Mouse (Mus musculus) bone marrow macrophage, adult 2 months (primary cell): ENCODE measurements around the gene Nrxn1. TPM values are rescaled to one million over a fixed set of nuclear protein-coding genes. Genes with fewer than 3 reads are reported as not detected.

Experiments used
- H3K27ac ChIP-seq: 2 replicates; pipeline ENCODE4 v1.5.1; 2012; ENCODE audit warnings: low read depth, low read length; ENCODE audit not compliant: insufficient read depth
- H3K4me1 ChIP-seq: 2 replicates; pipeline ENCODE4 v1.6.1; 2012; ENCODE audit warnings: low read length; ENCODE audit not compliant: control insufficient read depth, insufficient read depth
- H3K4me3 ChIP-seq: 2 replicates; pipeline ENCODE4 v1.5.1; 2012; ENCODE audit warnings: mild to moderate bottlenecking, low read length, moderate library complexity; ENCODE audit not compliant: insufficient read depth
- CTCF ChIP-seq: IDR thresholded peaks from 2 replicates; pipeline ENCODE4 v1.5.1; 2012; ENCODE audit warnings: low read depth, mild to moderate bottlenecking, low read length, moderate library complexity
- POLR2A ChIP-seq: IDR thresholded peaks from 2 replicates; pipeline ENCODE4 v1.6.1; 2012; ENCODE audit warnings: mild to moderate bottlenecking, low read depth, low read length, borderline replicate concordance
- polyA plus RNA-seq: library from polyadenylated mRNA; stranded (reverse); fragments of >200 nt; gene quantifications from 2 replicates; pipeline ENCODE4 v1.2.4, GENCODE M21; 2012; ENCODE audit not compliant: missing spikeins, insufficient read depth, insufficient read length

Nrxn1 gene
- polyA plus RNA-seq, 1 experiment = not detected

DNA sequence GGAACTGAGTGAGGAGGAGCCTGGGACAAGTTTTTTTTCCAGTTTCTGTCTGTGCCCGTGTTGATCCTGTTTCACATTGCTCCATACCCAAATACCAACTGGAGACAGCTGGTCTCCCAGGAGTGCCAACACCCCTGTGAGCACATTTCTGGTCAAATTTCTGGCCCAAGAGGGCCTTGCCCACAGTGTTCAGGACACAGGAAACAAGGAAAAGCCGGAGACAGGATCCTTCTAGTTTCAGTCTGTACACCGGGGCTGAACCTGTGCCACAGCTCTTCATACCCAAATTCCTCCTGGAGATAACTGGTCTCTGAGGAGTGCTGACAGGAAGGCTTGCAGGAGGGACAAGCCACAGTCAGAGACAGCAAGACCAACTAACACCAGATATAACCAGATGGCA is 670.3 kb downstream of the Nrxn1 start:
- Histone ChIP-seq H3K4me1 (no peaks in the 10 kb centered on the region), H3K4me3 (no peak overlapping the region), H3K27ac (no peak overlapping the region)
- no peak for TF ChIP-seq POLR2A
- TF ChIP-seq CTCF = no peak

DNA sequence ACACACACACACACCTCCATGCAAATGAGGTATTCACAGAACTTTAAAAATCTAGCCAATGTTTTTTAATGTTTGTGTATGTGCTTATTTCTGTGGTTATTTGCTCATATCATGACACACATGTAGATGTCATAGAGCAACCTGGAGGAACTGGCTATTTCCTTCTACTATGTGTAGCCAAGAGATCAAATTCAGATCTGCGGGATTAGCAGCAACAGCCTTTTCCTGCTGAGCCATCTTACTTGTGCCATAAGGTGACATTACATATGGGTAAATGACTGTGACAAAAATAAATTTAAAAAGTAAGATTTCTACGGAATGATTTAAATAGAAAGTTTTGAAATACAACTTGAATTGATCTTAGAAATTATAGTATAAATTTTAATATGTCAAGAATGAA is 672.1 kb downstream of the Nrxn1 start:
- Histone ChIP-seq H3K4me3 (no peak overlapping the region), H3K4me1 (no peaks in the 10 kb centered on the region), H3K27ac (no peak overlapping the region)
- no peak for TF ChIP-seq CTCF

DNA sequence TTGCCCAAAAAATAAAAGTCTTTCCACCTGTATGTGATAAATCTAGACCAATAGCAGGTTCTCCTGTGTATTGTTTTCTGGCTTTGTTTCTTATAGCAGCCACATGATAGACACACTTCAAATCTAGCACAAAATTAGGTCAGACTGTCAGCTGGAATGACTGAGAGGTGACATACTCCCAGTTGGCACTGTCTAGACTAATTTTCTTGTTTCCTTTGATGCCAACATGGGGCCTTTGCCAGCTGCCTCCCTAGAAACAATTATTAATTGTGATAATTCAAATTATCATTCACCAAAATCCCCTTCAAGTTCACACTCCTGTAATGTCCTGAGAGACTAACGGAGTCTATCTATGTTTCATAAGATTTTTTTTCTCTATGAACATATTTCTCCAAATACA is 673.3 kb downstream of the Nrxn1 start:
- H3K27ac ChIP-seq = no peak overlapping the region
- TF ChIP-seq POLR2A (no peak), CTCF (no peak)
- H3K4me3 ChIP-seq = no peak overlapping the region
- H3K4me1 ChIP-seq = no peaks in the 10 kb centered on the region

DNA sequence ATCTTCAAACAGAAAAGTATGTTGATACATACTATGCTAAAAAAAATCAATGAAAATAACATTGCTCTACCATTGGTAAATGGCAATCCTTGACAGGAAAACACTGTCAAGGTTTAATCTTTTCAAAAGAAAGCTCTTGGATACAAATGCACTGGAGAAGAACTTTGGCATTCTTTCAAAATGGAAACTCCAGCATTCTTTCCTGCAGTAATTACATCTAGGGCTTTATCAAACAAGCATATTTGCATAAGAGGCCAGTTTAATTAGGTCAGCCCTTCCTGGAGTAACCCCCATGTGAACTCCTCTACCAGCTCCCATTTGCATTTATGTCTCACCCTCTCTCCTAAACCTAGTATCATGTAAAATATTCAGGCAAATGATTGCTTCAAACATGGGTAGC is 696.5 kb downstream of the Nrxn1 start:
- Histone ChIP-seq H3K4me1 (no peaks in the 10 kb centered on the region), H3K27ac (no peak overlapping the region), H3K4me3 (no peak overlapping the region)
- TF ChIP-seq CTCF (no peak), POLR2A (no peak)

DNA sequence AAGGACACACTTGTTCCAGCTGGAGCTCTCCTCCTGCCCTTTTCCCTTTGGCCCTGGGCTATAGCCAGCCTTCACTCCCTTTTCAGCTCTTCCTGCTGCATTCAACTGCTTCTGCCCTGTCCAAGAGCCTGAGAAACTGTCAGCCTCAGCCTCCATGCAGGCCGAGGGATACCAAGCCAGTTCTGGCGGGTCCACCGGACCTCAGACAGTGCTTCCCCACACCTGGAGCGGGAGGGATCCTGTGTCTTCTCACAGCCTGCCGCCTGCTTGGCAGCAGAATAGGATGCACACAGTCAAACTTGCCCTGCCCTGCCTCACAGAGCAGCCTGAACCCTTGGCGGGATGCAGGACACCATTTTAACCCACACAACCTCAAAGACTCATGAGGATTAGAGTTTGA is 698.3 kb downstream of the Nrxn1 start:
- no peak for TF ChIP-seq POLR2A
- TF ChIP-seq CTCF = no peak
- no peak overlapping the region for H3K4me3 ChIP-seq

DNA sequence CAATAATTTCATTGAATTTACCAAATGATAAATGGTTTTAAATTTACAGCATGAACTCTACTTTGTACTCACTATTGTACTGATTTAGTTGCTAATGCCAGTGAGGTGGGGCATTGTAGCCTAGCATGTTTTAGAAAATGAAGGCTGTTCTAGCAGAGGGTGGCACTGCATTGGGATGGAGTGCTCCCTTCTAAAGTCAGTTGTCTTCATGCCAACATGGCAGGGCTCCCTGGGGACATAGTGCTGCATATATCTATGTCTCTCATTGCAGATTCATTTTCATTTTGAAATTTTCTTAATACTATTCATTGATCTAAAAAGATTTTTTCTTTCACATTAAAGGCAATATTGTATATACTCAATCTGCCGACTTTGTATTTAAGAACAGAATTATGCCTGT is 700.1 kb downstream of the Nrxn1 start:
- no peaks in the 10 kb centered on the region for H3K4me1 ChIP-seq
- TF ChIP-seq POLR2A (no peak), CTCF (no peak)
- no peak overlapping the region for H3K27ac ChIP-seq
- H3K4me3 ChIP-seq = no peak overlapping the region

More for the DNA sequence above, 698.3 kb downstream of the Nrxn1 start:
- Histone ChIP-seq H3K4me1 (no peaks in the 10 kb centered on the region), H3K27ac (no peak overlapping the region)

DNA sequence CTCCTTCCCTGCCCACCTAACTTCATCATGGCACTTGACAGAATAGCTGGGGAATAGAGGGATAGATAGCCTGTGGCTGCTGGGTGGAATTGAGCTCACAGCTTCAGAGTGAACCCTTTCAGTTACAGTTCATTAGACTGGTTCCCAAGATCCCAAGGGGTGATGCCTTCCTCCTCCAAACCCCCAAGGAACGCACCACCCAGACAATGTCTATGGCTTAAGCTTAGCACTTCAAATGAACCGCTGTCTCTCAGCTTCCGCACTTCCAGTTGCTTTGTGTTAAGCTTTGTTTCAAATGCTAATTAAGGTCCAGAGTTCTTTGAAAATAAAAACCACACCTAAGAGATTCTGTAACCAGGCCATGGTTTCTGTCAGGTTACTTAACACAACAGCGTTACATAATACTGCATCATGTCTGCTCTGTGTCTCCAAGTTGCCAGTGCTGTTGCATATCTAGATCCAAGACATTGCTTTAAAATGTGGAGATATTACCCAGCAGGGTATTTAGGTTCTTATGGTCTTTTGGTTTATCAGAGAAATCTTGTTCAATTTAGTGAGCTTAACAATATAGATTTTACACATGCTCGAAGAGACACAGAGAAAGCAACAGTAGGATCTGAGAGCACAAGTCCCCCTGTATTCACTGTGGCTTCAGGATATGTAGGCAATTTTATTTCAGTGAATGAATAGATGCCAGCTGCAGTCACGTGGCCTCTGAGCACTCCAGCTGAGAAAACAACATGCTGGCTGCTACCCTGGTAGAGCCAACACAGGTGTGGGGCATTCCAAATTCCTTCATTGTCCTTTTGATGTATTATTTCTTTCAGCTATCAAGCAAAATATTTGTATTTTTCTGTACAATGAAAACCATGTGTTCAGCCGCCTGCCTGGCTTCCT is 702.3 kb downstream of the Nrxn1 start:
- Histone ChIP-seq H3K4me3 (no peak overlapping the region), H3K27ac (no peak overlapping the region), H3K4me1 (no peaks in the 10 kb centered on the region)
- TF ChIP-seq CTCF = no peak
- no peak for TF ChIP-seq POLR2A

DNA sequence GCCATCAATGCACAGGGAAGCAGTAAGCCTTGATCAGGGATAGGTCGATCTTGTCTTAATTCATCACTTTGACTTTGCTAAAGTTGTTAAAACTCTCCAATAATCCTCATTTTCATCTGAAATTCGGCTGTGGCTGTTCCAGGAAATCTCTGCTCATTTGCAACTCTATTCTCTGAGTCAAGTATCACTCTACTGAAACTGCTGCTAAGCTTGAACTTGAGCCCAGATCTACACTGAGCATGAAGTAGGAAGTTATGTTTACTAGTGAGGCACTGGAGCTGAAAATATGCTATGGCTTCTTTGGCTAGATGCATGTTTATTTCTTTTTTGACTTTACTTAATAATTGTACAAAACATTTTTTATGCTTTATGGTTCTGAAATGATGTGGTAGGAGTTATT is 708.0 kb downstream of the Nrxn1 start:
- H3K27ac ChIP-seq = no peak overlapping the region
- no peak for TF ChIP-seq POLR2A
- no peak for TF ChIP-seq CTCF
- no peaks in the 10 kb centered on the region for H3K4me1 ChIP-seq
- H3K4me3 ChIP-seq = no peak overlapping the region

DNA sequence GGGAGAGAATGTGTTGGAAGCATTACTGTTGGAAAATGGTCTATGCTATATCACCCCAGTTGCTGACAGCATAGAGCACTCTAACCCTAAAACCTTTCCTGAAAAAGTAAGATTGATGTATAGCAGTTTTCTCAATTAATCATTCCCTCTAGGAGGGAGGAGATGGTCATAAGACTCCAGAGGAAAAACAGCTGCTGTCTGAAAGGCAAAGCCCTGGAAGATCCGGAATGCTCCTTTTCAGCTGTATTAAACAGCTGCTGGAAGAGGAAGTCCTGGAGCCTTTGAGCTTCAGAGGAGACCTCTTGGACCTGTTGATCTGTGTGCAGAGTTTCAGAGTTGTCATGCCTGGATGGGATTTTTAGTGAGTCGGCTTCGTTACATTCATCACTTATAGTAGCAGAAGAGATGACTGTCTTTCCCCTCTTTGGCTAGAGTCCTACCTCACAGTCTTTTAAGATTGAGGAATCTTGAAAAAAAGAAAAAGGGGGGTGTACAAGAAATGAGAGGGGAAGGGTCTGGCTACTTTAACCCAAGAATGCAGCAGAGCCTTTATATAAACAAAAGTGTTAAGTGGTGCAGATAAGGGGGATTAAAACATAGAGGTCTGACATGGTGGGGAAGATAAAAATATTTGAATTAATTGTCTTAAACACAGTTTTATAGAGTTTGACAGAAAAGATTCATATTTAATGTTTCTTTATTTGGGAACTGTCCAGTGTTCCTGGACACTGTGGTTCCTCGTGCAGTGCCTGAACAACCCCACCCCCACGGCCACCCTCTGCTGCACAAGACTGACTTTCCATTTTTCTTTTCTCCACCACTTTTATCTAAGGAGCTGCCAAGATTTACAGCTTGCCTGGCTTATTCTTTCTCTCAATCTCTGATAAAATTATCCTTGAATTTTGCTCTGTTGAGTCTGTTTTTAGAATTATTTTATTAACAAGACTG is 710.1 kb downstream of the Nrxn1 start:
- Histone ChIP-seq H3K4me1 (no peaks in the 10 kb centered on the region), H3K4me3 (no peak overlapping the region), H3K27ac (no peak overlapping the region)
- TF ChIP-seq CTCF (no peak), POLR2A (no peak)

DNA sequence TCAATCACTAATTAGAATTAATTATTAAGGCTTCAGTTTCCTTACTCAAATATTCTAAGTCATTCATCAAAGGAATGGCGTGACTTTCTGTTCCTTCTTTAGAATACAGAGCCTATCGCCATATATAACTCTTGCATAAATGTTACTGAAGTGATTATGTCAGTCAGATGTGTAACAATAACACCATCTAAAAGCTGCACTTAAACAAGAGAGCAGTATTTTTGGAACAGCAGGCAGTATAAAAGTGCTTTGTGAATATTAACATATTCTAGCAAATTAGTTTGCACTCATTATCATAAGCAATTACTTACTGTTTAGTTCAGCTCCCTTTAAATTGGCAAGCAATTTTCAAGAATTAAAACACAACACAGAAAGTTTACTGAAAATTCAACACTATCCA is 716.3 kb downstream of the Nrxn1 start:
- H3K4me3 ChIP-seq = no peak overlapping the region
- H3K27ac ChIP-seq = no peak overlapping the region
- H3K4me1 ChIP-seq = no peaks in the 10 kb centered on the region
- TF ChIP-seq CTCF (no peak), POLR2A (no peak)
